Mouse (Mus musculus) cerebellum, postnatal 14 days (tissue): ENCODE data around the gene Naga.

ENCODE experiments used
- DNase-seq, 2 experiments: peaks; one replicate each; pipeline ENCODE4 v3.0.0; 2021; ENCODE audit warnings: mixed read lengths in 2 of 2

Naga gene

DNA sequence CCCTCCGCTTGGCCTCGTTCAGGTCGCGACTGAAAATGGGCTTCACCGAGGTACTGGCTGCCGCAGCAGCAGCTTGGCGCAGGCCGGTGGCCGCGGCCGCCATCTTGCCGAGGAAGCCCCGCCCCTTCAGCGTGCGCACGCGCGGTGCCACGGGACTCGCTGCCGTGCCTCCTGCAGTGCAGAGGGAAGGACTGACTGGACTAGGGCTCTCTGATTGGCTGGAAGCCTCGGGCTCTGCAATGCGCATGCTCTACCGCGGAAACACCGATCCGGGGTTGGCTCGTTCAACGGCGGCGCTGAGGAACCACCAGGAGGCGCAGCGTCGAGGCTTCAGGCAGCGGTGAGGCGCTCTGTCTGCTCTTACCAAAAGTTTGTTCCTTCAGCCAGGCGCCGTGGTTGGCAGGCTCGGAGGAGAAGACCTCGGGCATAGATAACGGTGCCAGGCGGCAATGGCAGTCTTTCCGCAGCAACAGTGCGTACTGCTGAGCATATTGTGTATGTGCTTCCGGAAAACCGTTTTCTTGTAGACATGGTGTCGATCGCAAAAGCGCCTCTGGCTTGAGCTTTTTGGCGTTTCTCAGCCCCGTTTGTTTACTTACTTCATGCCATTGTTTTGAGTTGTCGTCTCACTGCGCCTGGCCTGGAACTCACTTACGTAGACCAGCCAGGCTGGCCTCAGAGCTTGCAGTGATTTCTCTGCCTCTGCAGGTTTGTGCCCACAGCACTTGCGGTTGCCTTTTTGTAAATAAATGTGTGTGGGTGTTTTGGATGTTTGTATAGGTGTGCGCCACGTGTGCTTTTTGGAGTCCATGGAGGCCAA lies 15.6 kb upstream of the Naga start, which contains the start of gene Ndufa6:
Ndufa6 (minus strand) TSS at position 197 of the 820 bp plus-strand sequence.
- DNase-seq: peak; percentile 99 to 100

- DNase-seq: no peak
Measured at GRCm38 (mm10) chr15:82353745-82354113, 15.0 kb upstream of the Naga start.

- DNase-seq: no peak
Measured at GRCm38 (mm10) chr15:82353078-82353744, 14.5 kb upstream of the Naga start.

- DNase-seq: no peak
Measured at GRCm38 (mm10) chr15:82351480-82351879, 12.8 kb upstream of the Naga start.

DNA sequence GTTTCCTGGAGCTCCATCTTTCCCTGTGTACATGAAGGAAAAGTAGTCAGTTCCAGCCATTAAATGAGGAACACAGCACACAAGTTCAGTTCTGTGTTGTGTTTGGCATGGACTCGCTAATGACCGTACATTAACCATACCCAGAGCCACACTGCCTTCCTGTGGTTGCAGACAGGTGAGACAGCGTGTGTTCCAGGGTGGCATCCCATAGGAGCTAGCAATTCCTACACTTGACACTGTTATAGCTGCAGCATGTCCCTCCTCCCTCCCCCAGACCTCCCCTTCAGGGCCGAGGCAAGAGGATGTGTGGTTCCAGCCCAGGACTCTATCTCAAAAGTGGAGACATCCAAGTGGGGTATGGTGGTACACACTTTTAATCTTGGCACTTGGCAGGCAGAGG lies 11.6 kb upstream of the Naga start:
- no peak for DNase-seq

GRCm38 (mm10) chr15:82348999-82349341 lies 10.2 kb upstream of the Naga start:
- DNase-seq: no peak

- no peak for DNase-seq
Measured at GRCm38 (mm10) chr15:82348258-82348998, 9.7 kb upstream of the Naga start.

DNA sequence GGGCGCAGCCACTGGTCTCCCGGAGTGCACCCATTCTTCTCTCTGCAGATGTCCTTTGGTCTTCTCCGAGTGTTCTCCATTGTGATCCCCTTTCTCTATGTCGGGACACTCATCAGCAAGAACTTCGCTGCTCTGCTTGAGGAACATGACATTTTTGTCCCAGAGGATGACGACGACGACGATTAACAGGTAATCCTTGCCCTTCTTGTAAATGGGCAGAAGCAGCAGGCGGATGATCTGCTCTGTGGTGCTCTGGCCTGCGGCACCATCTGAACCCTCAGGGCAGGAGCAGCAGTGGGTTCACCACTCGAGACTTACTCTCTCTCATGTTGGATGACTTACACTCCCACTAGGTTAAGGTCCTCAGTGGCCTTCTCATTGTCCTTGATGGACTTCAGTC lies 9.1 kb upstream of the Naga start:
- no peak for DNase-seq

- DNase-seq: no peak
Measured at GRCm38 (mm10) chr15:82347303-82347676, 8.6 kb upstream of the Naga start.

DNA sequence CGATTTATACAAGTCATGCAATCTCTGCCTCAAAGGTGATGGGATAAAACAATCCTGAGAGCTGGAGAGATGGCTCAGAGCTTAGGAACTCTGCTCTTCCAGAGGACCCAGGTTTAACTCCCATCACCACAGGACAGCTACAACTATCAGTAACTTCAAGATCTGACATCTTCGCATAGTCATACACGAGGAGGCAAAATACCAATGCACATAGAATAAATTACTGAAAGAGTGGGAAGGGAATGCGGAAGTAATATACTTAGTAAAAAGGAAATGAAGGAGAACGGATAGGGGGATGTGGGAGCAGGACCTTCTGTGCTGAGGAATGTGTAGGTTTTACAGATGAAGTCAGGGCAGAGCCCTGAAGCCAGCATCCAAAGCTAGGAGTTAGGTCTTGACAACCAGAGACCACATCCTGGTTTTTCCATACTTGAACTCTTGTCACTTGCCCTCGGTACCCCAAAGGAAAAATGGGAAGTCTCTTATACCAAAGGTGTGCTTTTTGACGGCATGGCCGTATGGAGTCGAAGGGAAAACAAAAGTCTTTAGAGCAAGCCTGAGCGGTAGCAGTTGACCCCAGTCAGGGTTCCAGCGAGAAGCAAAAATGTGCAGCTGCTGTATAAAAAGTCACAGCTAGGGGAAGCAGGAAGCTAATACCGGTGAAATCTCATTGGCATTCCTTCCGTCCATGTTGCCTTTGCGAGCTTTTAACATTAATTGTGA lies 8.0 kb upstream of the Naga start:
- DNase-seq: no peak

GRCm38 (mm10) chr15:82345820-82346470 lies 7.2 kb upstream of the Naga start:
- peak; percentile 98 to 99 for DNase-seq

GRCm38 (mm10) chr15:82344971-82345370 lies 6.2 kb upstream of the Naga start:
- DNase-seq: no peak

- DNase-seq: no peak
Measured at GRCm38 (mm10) chr15:82343368-82344287, 4.9 kb upstream of the Naga start.

- DNase-seq: no peak
Measured at GRCm38 (mm10) chr15:82342543-82342935, 3.8 kb upstream of the Naga start.

DNA sequence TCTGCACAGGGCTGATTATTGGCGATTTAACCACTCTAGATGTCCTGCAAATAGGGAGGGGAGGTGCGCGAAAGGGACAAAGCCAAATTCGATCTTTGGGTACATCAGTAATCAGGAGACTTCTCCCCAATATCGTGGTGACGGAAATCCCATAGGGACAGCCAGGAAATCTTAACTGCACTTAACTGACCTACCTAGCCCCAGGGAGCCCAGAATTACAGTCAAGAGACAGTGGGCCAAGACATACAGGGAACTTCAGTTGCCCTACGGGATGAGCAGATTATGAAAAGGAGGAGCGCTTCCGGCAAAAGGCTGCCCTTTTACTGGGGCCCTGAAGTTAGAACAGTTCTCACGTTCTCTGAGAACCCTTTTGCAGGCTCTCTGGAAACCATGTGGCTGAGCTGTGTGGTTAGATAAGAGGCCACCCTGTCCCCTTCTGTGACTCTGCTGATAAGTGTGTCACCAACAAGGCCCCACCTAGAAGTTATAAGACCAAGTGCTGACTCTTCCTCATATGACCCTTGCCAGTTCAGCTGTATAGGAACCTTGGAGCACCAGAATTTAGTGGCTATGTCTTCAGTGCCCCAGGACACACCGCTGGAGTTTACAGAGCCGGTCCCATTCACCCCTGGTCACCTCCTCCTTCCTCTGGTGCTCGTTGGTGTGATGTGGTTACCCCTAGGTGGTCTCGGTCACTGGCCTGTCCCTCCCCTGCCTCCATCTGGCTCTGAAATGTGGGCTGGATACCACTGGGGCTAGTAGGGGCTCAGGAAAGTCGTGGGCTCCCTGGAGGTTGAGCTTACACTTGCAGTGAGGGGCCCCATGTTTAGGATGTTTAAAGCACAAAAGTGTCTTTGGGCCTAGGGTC lies 3.2 kb upstream of the Naga start:
- no peak for DNase-seq

DNA sequence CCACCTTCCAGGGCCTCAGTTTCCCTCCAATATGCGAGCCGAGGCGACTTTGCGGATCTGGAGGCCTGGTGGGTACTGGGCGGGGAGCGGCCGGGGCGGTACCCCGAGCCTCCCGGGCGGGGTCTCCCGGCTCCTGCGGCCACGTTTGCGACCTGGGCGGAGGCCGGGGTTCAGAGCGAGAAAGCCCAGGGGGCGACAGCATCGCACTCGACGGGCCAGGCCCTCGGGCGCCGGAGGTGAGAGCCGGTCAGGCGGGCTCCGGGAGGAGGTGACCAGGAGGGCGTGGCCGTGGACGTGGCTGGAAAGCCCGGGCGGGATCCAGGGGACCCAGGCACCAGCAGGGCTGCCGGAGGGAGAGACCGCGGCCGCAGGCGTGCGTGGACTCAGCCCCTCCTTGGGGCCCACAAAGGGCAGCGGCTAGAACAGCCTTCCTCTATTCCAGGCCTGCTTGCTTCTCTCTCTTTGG lies 2.3 kb upstream of the Naga start:
- DNase-seq: no peak

- no peak for DNase-seq
Measured at GRCm38 (mm10) chr15:82340414-82341035, 1.8 kb upstream of the Naga start.

DNA sequence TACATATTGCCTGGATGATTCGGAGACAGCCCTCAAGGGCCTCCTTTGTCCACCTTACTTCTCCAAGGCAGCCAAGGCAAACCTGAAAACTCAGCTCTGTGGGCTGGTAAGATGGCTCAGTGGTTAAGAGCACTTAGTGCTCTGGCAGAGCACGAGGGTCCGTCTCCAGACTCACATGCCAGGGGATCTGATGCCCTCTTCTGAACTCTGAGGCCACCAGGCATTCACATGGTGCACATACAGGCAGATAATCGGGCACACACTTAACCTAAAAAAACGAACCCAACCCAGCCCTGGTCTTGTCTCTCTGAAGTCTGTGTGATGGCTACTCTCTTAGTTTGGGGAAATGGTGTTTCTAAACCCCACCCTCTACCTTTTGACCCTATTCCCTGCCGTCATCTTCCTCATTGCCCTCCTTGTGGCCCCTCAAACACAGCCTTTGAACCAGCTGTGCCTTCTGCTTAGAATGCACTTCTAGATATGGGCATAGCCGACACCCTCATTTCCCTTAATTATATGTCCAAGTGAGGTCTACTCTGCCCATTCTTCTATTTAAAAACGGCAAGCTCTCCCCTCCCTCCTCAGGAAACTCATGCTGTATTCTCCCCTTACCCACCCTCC lies 1.0 kb upstream of the Naga start:
- DNase-seq: no peak

GRCm38 (mm10) chr15:82339150-82339549 lies 425 bp upstream of the Naga start:
- DNase-seq: no peak
